Mouse (Mus musculus) olfactory bulb, adult 2 months (tissue): ENCODE measurements around the gene Fyn.

Experiments used
- CTCF ChIP-seq: fragments of 200-500 bp; IDR thresholded peaks from 2 replicates; pipeline ENCODE4 v1.5.1; 2012; ENCODE audit warnings: low read depth, mild to moderate bottlenecking, low read length, moderate library complexity; ENCODE audit not compliant: insufficient read depth
- POLR2A ChIP-seq: fragments of 200-500 bp; IDR thresholded peaks from 2 replicates; pipeline ENCODE4 v1.6.1; 2012; ENCODE audit warnings: mild to moderate bottlenecking, low read depth, low read length, moderate library complexity; ENCODE audit not compliant: insufficient read depth

GRCm38 (mm10) chr10:39611234-39611633 is 242.6 kb downstream of the Fyn start:
- TF ChIP-seq CTCF (no peak), POLR2A (no peak)
